Mouse (Mus musculus) MEL (cell line): ENCODE data around the gene Abcb10. TPM values are rescaled to one million over a fixed set of nuclear protein-coding genes. Genes with fewer than 3 reads are reported as not detected.

Experiments
- DNase-seq: peaks from one replicate; pipeline ENCODE4 v3.0.0; 2011; ENCODE audit warnings: low read depth, low spot score
- H3K27ac ChIP-seq: 2 replicates; pipeline ENCODE4 v1.5.1; 2012; ENCODE audit warnings: low read depth, mild to moderate bottlenecking, control low read depth, low read length, moderate library complexity; ENCODE audit not compliant: control insufficient read depth
- H3K27me3 ChIP-seq, 2 experiments: fragments of 150-350 bp in 1 of 2; sonication (generic) in 1 of 2; 2 replicates each; pipeline ENCODE4 v1.6.1; 2012; ENCODE audit warnings: low read length in 2 of 2, mild to moderate bottlenecking in 2 of 2, improper control_type of control experiment in 1 of 2, moderate library complexity in 1 of 2; ENCODE audit not compliant: insufficient read depth in 2 of 2, control insufficient read depth in 1 of 2
- H3K36me3 ChIP-seq, 2 experiments: 2 replicates each; pipeline ENCODE4 v1.6.1; 2012 to 2014; ENCODE audit warnings: low read length in 2 of 2, improper control_type of control experiment in 1 of 2, inconsistent platforms in 1 of 2, mild to moderate bottlenecking in 1 of 2; ENCODE audit not compliant: insufficient read depth in 2 of 2, control insufficient read depth in 1 of 2
- H3K4me1 ChIP-seq, 2 experiments: fragments of 150-350 bp in 1 of 2; sonication (generic) in 1 of 2; 2 replicates each; pipeline ENCODE4 v1.6.1; 2012; ENCODE audit warnings: low read length in 2 of 2, improper control_type of control experiment in 1 of 2, mild to moderate bottlenecking in 1 of 2; ENCODE audit not compliant: insufficient read depth in 2 of 2, control insufficient read depth in 1 of 2
- H3K4me3 ChIP-seq, 2 experiments: fragments of 150-350 bp in 1 of 2; sonication (generic) in 1 of 2; 2 replicates each; pipeline ENCODE4 v1.5.1; 2012; ENCODE audit warnings: low read depth in 2 of 2, low read length in 2 of 2, mild to moderate bottlenecking in 2 of 2, moderate library complexity in 2 of 2, control low read depth in 1 of 2, improper control_type of control experiment in 1 of 2; ENCODE audit not compliant: control insufficient read depth in 1 of 2, insufficient read depth in 1 of 2
- H3K79me2 ChIP-seq: 2 replicates; pipeline ENCODE4 v1.6.1; 2012; ENCODE audit warnings: mild to moderate bottlenecking, low read length, moderate library complexity; ENCODE audit not compliant: control insufficient read depth, poor library complexity, insufficient read depth
- H3K9ac ChIP-seq: 2 replicates; pipeline ENCODE4 v1.6.1; 2012; ENCODE audit warnings: low read depth, mild to moderate bottlenecking, control low read depth, low read length, moderate library complexity; ENCODE audit not compliant: control insufficient read depth, poor library complexity, severe bottlenecking
- H3K9me3 ChIP-seq: fragments of 150-350 bp; sonication (generic); replicated peaks from 2 replicates; pipeline ENCODE4 v1.6.1; 2012; ENCODE audit warnings: mild to moderate bottlenecking, low read length, improper control_type of control experiment, moderate library complexity; ENCODE audit not compliant: insufficient read depth
- EP300 ChIP-seq, 2 experiments: IDR thresholded peaks; 2 replicates each; pipeline ENCODE4 v1.6.1; 2011; ENCODE audit warnings: improper control_type of control experiment in 2 of 2, low read length in 2 of 2, low read depth in 1 of 2, mild to moderate bottlenecking in 1 of 2
- MXI1 ChIP-seq: IDR thresholded peaks from 2 replicates; pipeline ENCODE4 v1.6.1; 2011; ENCODE audit warnings: mild to moderate bottlenecking, low read depth, low read length, improper control_type of control experiment
- TBP ChIP-seq: IDR thresholded peaks from 2 replicates; pipeline ENCODE4 v1.8.0; 2011; ENCODE audit warnings: low read depth, low read length, improper control_type of control experiment
- polyA plus RNA-seq, 2 experiments: library from polyadenylated mRNA; stranded (reverse) in 1 of 2; unstranded in 1 of 2; fragments of >175 nt in 1 of 2; fragments of >200 nt in 1 of 2; gene quantifications; 2 replicates each; pipeline versions ENCODE4 v1.2.1 to v1.2.4; 2012; ENCODE audit warnings: low replicate concordance in 2 of 2, low read depth in 1 of 2; ENCODE audit not compliant: insufficient read length in 2 of 2, insufficient read depth in 1 of 2, missing spikeins in 1 of 2
- total RNA-seq: library from RNA; depleted of rRNA; stranded (reverse); fragments of 300-350 nt; gene quantifications from 2 replicates; pipeline ENCODE4 v1.2.3, GENCODE M21; 2012; rRNA removed

The Abcb10 gene
- total and polyA plus RNA-seq, 3 experiments: 32.6 to 37.8 (median 33.7) TPM

- TF ChIP-seq EP300 (IDR thresholded peaks at IDR 0.05; ENCODE audit: low read depth in 1 of 2, low read length in 2 of 2): no peak
Measured at GRCm38 (mm10) chr8:123907604-123908003, 75.3 kb downstream of the Abcb10 start (continued).

- H3K4me3 ChIP-seq: no peak overlapping the region
- H3K4me1 ChIP-seq: no peaks in the 10 kb centered on the region; a peak in 1 of 4 replicates
- DNase-seq: peak; percentile 50
- no peaks in the 10 kb centered on the region for H3K79me2 ChIP-seq
- H3K9ac ChIP-seq: no peak overlapping the region
- H3K27me3 ChIP-seq: no peaks in the 10 kb centered on the region
- H3K9me3 ChIP-seq: no peaks in the 10 kb centered on the region
- peak overlapping the region; percentile 57; the same call in 1 of the 2 replicates for H3K27ac ChIP-seq
- no peak for TF ChIP-seq MXI1
- TF ChIP-seq TBP: peak; percentile 47; the same call in 1 of the 2 replicates
- TF ChIP-seq, all 39 proteins: peak for 1
- peaks cover 7 to 8% of the 10 kb centered on the region in 2 experiments for H3K36me3 ChIP-seq
Measured at GRCm38 (mm10) chr8:123902653-123903052, 80.3 kb downstream of the Abcb10 start.

Other genes starting within 250 kb of the Abcb10 start
- gene Rab4a, start 177.1 kb downstream of the Abcb10 start, total RNA-seq: 22.2 and 23.1 TPM in 2 replicates
- 10 to 100 TPM in 1 of 2 experiments, not detected in 1; 44.6 TPM for gene Rab4a, start 177.1 kb downstream of the Abcb10 start, polyA plus RNA-seq
- gene Ccsap, start 122.9 kb downstream of the Abcb10 start, total RNA-seq: 6.7 and 7.0 TPM in 2 replicates
- 10 to 100 TPM in 1 of 2 experiments, not detected in 1; 12.1 TPM for gene Ccsap, start 122.9 kb downstream of the Abcb10 start, polyA plus RNA-seq
- gene Acta1, start 88.4 kb downstream of the Abcb10 start, total RNA-seq: 0.23 TPM in 1 of 2 replicates, not detected in the other
- gene Acta1, start 88.4 kb downstream of the Abcb10 start, polyA plus RNA-seq: under 1 TPM in 1 of 2 experiments, not detected in 1; 0.32 TPM
- gene Nup133, start 33.9 kb downstream of the Abcb10 start, total RNA-seq: 44.8 and 49.6 TPM in 2 replicates
- 10 to 100 TPM; 58.0 to 58.1 TPM for gene Nup133, start 33.9 kb downstream of the Abcb10 start, polyA plus RNA-seq
- 85.9 and 86.3 TPM in 2 replicates for gene Taf5l, start 38.3 kb upstream of the Abcb10 start, total RNA-seq
- gene Taf5l, start 38.3 kb upstream of the Abcb10 start, polyA plus RNA-seq: 10 to 100 TPM in 1 of 2 experiments, not detected in 1; 88.4 TPM
- gene Urb2, start 38.4 kb upstream of the Abcb10 start, total RNA-seq: 39.7 and 40.1 TPM in 2 replicates
- 10 to 100 TPM; 31.6 to 82.4 TPM for gene Urb2, start 38.4 kb upstream of the Abcb10 start, polyA plus RNA-seq
- gene Galnt2, start 248.3 kb upstream of the Abcb10 start, total RNA-seq: 11.1 and 12.0 TPM in 2 replicates
- 10 to 100 TPM in 1 of 2 experiments, not detected in 1; 14.5 TPM for gene Galnt2, start 248.3 kb upstream of the Abcb10 start, polyA plus RNA-seq